Mouse (Mus musculus): ENCODE measurements around the gene Tmem108.
A peak's percentile ranks its signal among the peaks of the same experiment; 100 is the strongest.

The Tmem108 gene

GRCm38 (mm10) chr9:103548606-103549005 is 213.0 kb downstream of the Tmem108 start:
- DNase-seq (ENCODE audit: low spot score in 2 of 2), result no peak

DNA sequence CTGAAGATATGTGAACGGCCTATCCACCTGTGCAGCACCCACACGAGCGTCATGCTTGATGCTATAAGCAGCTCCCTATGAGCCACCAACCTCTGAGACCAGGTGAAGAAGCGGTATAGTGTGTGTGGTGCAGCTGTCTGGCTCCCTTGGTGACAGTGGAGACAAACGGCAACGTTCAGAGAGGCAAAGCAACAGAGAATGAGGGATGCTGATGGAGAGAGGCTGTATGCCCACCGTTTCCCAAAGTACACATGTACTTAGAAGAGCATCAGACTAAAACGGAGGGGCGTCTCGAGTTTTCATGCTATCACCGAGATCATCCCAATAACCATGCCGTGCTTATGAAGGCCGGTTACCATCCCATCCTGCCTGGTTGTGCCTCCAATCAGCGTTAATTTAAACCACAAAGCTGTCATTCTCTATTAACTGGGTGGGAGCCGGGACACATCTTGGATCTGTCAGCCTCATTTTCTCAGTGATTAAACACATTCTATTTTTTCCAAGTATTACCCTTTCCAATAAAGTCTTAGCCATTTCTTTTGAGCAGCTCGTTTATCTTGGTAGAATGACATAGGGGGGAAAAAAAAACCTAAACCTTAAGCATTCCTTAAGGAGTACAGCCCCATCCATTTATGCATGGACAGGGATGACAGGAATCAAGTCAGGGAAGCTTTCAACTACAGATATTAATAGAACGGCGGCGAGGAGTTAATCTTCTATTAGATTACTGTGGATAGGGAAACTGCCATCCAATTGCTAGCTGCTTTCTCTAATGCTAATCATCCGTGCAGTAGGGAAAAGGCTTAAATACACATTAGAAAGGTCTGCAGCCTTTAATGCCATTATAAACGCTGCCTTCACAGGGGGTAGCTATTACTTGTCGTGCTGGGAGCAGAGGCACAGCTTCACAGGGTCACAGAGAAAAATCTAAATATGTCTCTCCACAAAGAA is 214.7 kb downstream of the Tmem108 start:
- DNase-seq (ENCODE audit: low spot score in 2 of 2), result no peak

- no peak for DNase-seq (ENCODE audit: low spot score in 2 of 2)
Observed at GRCm38 (mm10) chr9:103545729-103546128, 215.9 kb downstream of the Tmem108 start.

GRCm38 (mm10) chr9:103545271-103545670 is 216.4 kb downstream of the Tmem108 start:
- no peak for DNase-seq (ENCODE audit: low spot score in 2 of 2)

- DNase-seq (ENCODE audit: low spot score in 2 of 2), result no peak
Observed at GRCm38 (mm10) chr9:103544599-103544998, 217.0 kb downstream of the Tmem108 start.

DNA sequence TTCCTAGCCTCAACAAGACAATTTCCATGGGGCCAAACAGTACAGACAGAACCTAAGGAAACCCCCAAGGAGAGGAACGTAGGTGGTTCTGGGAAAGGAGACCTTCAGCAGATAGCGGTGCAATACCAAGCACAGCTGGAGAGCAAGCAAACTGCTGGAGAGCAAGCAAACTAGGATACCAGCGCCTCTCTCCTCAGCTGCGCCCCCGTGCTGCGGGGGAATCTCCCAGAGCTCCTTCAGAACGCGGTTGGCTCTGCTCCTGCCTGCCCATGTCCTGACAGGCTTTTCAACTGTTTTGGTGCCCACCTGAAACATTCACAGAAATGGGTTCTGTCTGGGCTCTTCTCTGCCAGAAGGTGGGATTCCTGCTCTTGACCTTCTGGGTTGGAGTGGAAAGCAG is 221.1 kb downstream of the Tmem108 start:
- DNase-seq (ENCODE audit: low spot score in 2 of 2), result no peak

- DNase-seq (ENCODE audit: low spot score in 2 of 2), result no peak
Observed at GRCm38 (mm10) chr9:103538047-103538816, 223.4 kb downstream of the Tmem108 start.

- DNase-seq (ENCODE audit: low spot score in 2 of 2), result no peak
Observed at GRCm38 (mm10) chr9:103536059-103536634, 225.5 kb downstream of the Tmem108 start.

- no peak for DNase-seq (ENCODE audit: low spot score in 2 of 2)
Observed at GRCm38 (mm10) chr9:103525041-103525537, 236.5 kb downstream of the Tmem108 start.

DNA sequence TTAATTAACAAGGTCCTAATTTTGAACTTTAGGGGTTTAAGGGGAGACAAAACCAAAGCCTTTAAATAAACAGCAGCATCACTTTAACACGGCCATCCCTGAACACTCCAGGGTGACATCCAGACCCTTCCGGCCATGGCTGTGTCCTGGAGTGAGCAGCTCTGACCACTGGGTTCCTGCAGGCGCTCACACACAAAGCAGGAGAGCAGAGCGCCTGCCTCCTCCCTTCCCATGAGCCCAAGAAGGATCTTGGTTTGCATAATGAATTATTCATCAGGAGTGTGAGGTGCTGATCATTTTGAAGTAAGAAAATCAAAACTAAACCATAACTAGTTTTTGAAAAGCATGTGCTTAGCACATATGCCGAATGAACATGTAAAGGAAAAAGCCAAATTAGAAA is 237.0 kb downstream of the Tmem108 start:
- DNase-seq (ENCODE audit: low spot score in 2 of 2), result no peak

GRCm38 (mm10) chr9:103523742-103524403 is 237.8 kb downstream of the Tmem108 start:
- no peak for DNase-seq (ENCODE audit: low spot score in 2 of 2)

DNA sequence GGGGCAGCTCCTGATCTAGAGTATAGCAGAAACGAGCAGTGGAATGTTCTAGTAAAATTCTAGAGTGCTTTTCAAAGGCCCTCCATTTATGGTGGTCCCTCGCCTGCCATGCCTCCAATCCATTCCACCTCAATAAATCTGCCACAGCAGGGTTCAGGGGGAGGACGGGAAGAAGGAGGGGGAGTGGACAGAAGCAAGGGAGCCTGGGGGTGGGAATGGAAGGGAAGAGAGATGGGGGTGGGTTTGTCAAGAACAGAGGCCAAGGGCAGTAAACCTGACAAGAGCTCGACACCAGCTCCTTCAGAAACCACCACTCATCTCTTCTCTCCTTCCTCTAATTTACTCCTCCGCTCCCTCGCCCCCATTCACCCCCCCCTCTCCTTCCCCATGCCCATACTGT is 238.6 kb downstream of the Tmem108 start:
- no peak for DNase-seq (ENCODE audit: low spot score in 2 of 2)

GRCm38 (mm10) chr9:103513884-103514283 is 247.8 kb downstream of the Tmem108 start:
- DNase-seq (ENCODE audit: low spot score in 2 of 2), result no peak

DNA sequence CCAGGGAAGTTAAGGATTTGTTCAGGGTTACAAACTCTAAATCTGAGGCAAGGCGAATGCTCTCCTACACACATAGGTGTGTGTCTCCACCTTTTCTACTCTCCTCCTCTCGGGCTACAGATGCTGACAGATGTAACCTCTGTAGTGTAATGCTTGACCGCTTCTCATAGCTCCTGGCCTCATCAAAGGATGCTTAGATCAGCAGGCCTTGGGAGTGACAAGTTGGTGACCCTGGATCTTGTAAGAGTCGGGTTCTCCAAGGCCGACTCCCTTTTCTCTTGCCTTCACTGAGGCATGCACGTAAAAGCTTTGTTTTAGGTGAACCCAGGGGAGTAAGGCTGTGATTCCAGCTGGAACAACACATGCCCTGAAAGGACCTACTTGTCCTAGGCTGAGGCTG is 249.4 kb downstream of the Tmem108 start:
- DNase-seq (ENCODE audit: low spot score in 2 of 2), result no peak

- DNase-seq (ENCODE audit: low spot score in 2 of 2), result peak; percentile 9 to 11
Observed at GRCm38 (mm10) chr9:103506968-103507584, 254.6 kb downstream of the Tmem108 start.

GRCm38 (mm10) chr9:103505067-103505466 is 256.6 kb downstream of the Tmem108 start:
- DNase-seq (ENCODE audit: low spot score in 2 of 2), result no peak

DNA sequence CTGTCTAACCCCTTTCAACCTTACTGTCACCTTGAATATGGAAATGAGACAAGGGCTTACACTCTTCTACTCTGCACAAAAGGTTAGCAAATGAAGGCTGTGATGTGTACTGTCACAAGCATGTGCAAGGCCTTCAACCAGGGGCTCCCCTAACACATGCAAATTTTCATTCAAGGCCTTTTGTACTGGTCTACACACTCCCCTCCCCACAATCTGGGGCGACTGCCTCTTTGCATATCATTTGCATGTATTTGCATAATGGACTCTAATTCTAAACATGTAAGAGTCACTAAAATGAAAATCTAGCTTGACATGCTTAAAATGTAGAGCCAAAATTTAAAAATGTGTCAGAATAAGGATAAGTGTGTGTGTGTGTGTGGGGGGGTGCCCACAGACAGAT is 257.0 kb downstream of the Tmem108 start:
- no peak for DNase-seq (ENCODE audit: low spot score in 2 of 2)

- no peak for DNase-seq (ENCODE audit: low spot score in 2 of 2)
Observed at GRCm38 (mm10) chr9:103503586-103504298, 257.9 kb downstream of the Tmem108 start.

GRCm38 (mm10) chr9:103502655-103503054 is 259.0 kb downstream of the Tmem108 start:
- DNase-seq (ENCODE audit: low spot score in 2 of 2), result no peak

DNA sequence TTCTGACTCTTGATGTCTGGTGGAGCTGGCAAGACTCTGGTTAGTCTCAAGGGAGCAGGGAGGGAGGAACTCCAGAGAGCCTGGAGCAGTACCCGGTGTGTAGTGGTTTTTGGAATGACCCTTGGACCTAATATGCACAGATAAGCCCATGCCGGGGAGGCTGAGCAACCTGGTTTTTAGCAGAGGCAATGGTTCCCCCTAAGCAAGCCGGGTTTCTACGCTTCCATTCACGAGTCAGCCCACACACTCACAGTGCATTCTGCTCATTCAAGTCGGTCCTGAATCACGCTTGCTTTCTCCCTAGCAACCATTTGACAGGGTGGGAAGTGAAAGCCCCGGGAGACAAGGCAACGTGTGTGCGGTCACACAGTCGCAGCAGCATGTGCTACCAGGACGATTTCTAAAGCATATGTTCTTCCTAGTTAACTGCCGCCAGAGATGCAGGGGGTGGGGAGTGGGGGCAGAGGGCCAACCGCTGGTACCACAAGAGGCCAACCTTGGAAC is 259.7 kb downstream of the Tmem108 start:
- no peak for DNase-seq (ENCODE audit: low spot score in 2 of 2)

Measured in urinary bladder, adult 18-20 months (tissue).